Mouse (Mus musculus) MEL (cell line): ENCODE data around the gene Upp2.

ENCODE experiments used
- CHD2 ChIP-seq: IDR thresholded peaks from 2 replicates; pipeline ENCODE4 v1.6.1; 2011; ENCODE audit warnings: low read length, improper control_type of control experiment
- CTCF ChIP-seq, 3 experiments: IDR thresholded peaks in 2 of 3; conservative IDR thresholded peaks in 1 of 3; 2 replicates each; pipeline ENCODE4 v1.5.1; 2011 to 2012; ENCODE audit warnings: low read length in 3 of 3, low read depth in 2 of 3, mild to moderate bottlenecking in 2 of 3, improper control_type of control experiment in 1 of 3, inconsistent platforms in 1 of 3, mixed read lengths in 1 of 3, moderate library complexity in 1 of 3; ENCODE audit not compliant: control insufficient read depth in 1 of 3, insufficient read depth in 1 of 3, poor library complexity in 1 of 3, severe bottlenecking in 1 of 3
- EP300 ChIP-seq, 2 experiments: IDR thresholded peaks; 2 replicates each; pipeline ENCODE4 v1.6.1; 2011; ENCODE audit warnings: improper control_type of control experiment in 2 of 2, low read length in 2 of 2, low read depth in 1 of 2, mild to moderate bottlenecking in 1 of 2
- JUND ChIP-seq: IDR thresholded peaks from 2 replicates; pipeline ENCODE4 v1.6.1; 2011; ENCODE audit warnings: low read depth, mild to moderate bottlenecking, improper control_type of control experiment, low read length
- MAX ChIP-seq: IDR thresholded peaks from 2 replicates; pipeline ENCODE4 v1.6.1; 2011; ENCODE audit warnings: low read length, improper control_type of control experiment
- POLR2A ChIP-seq, 2 experiments: IDR thresholded peaks; 2 replicates each; pipeline ENCODE4 v1.6.1; 2011 to 2012; ENCODE audit warnings: low read length in 2 of 2, mild to moderate bottlenecking in 2 of 2, control low read depth in 1 of 2, improper control_type of control experiment in 1 of 2, low read depth in 1 of 2, moderate library complexity in 1 of 2; ENCODE audit not compliant: control insufficient read depth in 1 of 2, insufficient read depth in 1 of 2, poor library complexity in 1 of 2

- TF ChIP-seq MAX (no peak), CTCF (IDR thresholded peaks at IDR 0.05 in 2 of 3, conservative IDR thresholded peaks at IDR 0.05 in 1 of 3; ENCODE audit: control insufficient read depth in 1 of 3, insufficient read depth in 1 of 3, low read depth in 2 of 3, low read length in 3 of 3, poor library complexity in 1 of 3, severe bottlenecking in 1 of 3) (no peak), EP300 (IDR thresholded peaks at IDR 0.05; ENCODE audit: low read depth in 1 of 2, low read length in 2 of 2) (no peak), CHD2 (no peak), JUND (no peak), POLR2A (IDR thresholded peaks at IDR 0.05; ENCODE audit: control insufficient read depth in 1 of 2, insufficient read depth in 1 of 2, low read depth in 1 of 2, low read length in 2 of 2, poor library complexity in 1 of 2) (no peak)
These were observed 22.7 kb upstream of the Upp2 start for GRCm38 (mm10) chr2:58544368-58544767.
